Mouse (Mus musculus): ENCODE data around the gene Sf3b2.
A peak's percentile ranks its signal among the peaks of the same experiment; 100 is the strongest.
"Not testable (repeated sequence)": the region's sequence is repeated elsewhere in the genome, so short reads cannot be mapped to it uniquely, and the experiment has no call there.

The Sf3b2 gene

GRCm38 (mm10) chr19:5272801-5273733 is 22.2 kb downstream of the Sf3b2 start, which contains the start of gene Pacs1:
Pacs1 (minus strand) TSS chr19:5273119.
- DNase-seq (ENCODE audit: low spot score in 2 of 2): peak; percentile 73 to 88

GRCm38 (mm10) chr19:5272326-5272795 is 22.9 kb downstream of the Sf3b2 start:
- DNase-seq (ENCODE audit: low spot score in 2 of 2): peak; percentile 31 to 49

- DNase-seq (ENCODE audit: low spot score in 2 of 2): no peak
These were observed 23.8 kb downstream of the Sf3b2 start for GRCm38 (mm10) chr19:5271430-5271829.

- DNase-seq (ENCODE audit: low spot score in 2 of 2): no peak
These were observed 25.9 kb downstream of the Sf3b2 start for GRCm38 (mm10) chr19:5269392-5269791.

- DNase-seq (ENCODE audit: low spot score in 2 of 2): no peak
These were observed 26.4 kb downstream of the Sf3b2 start for GRCm38 (mm10) chr19:5268875-5269274.

GRCm38 (mm10) chr19:5268017-5268416 is 27.2 kb downstream of the Sf3b2 start:
- DNase-seq (ENCODE audit: low spot score in 2 of 2): no peak

GRCm38 (mm10) chr19:5267015-5267414 is 28.2 kb downstream of the Sf3b2 start:
- DNase-seq (ENCODE audit: low spot score in 2 of 2): no peak

GRCm38 (mm10) chr19:5257140-5257539 is 38.1 kb downstream of the Sf3b2 start:
- DNase-seq (ENCODE audit: low spot score in 2 of 2): no peak

GRCm38 (mm10) chr19:5236981-5237380 is 58.3 kb downstream of the Sf3b2 start:
- DNase-seq (ENCODE audit: low spot score in 2 of 2): not testable (repeated sequence)

GRCm38 (mm10) chr19:5232696-5233095 is 62.6 kb downstream of the Sf3b2 start:
- DNase-seq (ENCODE audit: low spot score in 2 of 2): no peak

GRCm38 (mm10) chr19:5230110-5230509 is 65.1 kb downstream of the Sf3b2 start:
- no peak for DNase-seq (ENCODE audit: low spot score in 2 of 2)

GRCm38 (mm10) chr19:5224624-5225023 is 70.6 kb downstream of the Sf3b2 start:
- DNase-seq (ENCODE audit: low spot score in 2 of 2): no peak

GRCm38 (mm10) chr19:5224077-5224476 is 71.2 kb downstream of the Sf3b2 start:
- no peak for DNase-seq (ENCODE audit: low spot score in 2 of 2)

Data from cerebellum, postnatal 4 days (tissue).